Mouse (Mus musculus) stomach, postnatal 0 days (tissue): ENCODE measurements around the gene Thap2. TPM values are rescaled to one million over a fixed set of nuclear protein-coding genes. Genes with fewer than 3 reads are reported as not detected.
A peak's percentile ranks its signal among the peaks of the same experiment; 100 is the strongest.

Experiments
- ATAC-seq: fragments of 200-750 bp; cut with Nextera tagmentation; 2 replicates; pipeline ENCODE4 v1.8.0; 2017; ENCODE audit not compliant: low FRiP score, low TSS enrichment
- DNase-seq: peaks from one replicate; pipeline ENCODE4 v3.0.0-alpha.2; 2016; ENCODE audit warnings: low spot score
- H3K27ac ChIP-seq: fragments of 300-500 bp; sonication (generic); replicated peaks from 2 replicates; pipeline ENCODE4 v1.5.1; 2014; ENCODE audit warnings: mild to moderate bottlenecking, control low read depth
- H3K27me3 ChIP-seq: fragments of 300-500 bp; sonication (generic); 2 replicates; pipeline ENCODE4 v1.6.1; 2014; ENCODE audit warnings: low read length; ENCODE audit not compliant: control insufficient read depth, insufficient read depth
- H3K36me3 ChIP-seq: fragments of 300-500 bp; sonication (generic); 2 replicates; pipeline ENCODE4 v1.6.1; 2014; ENCODE audit warnings: low read length, mixed read lengths; ENCODE audit not compliant: control insufficient read depth, insufficient read depth
- H3K4me1 ChIP-seq: fragments of 300-500 bp; sonication (generic); replicated peaks from 2 replicates; pipeline ENCODE4 v1.6.1; 2014; ENCODE audit warnings: antibody characterized with exemption; ENCODE audit not compliant: control insufficient read depth, insufficient read depth
- H3K4me2 ChIP-seq: fragments of 300-500 bp; sonication (generic); replicated peaks from 2 replicates; pipeline ENCODE4 v1.6.1; 2014; ENCODE audit warnings: low read depth, mild to moderate bottlenecking, control low read depth, moderate library complexity
- H3K4me3 ChIP-seq: fragments of 300-500 bp; sonication (generic); 2 replicates; pipeline ENCODE4 v1.5.1; 2014; ENCODE audit warnings: low read depth, low read length, control low read depth
- H3K9ac ChIP-seq: fragments of 300-500 bp; sonication (generic); 2 replicates; pipeline ENCODE4 v1.6.1; 2014; ENCODE audit warnings: mild to moderate bottlenecking, low read length, control low read depth, mixed read lengths
- H3K9me3 ChIP-seq: fragments of 300-500 bp; sonication (generic); 2 replicates; pipeline ENCODE4 v1.6.1; 2016; ENCODE audit warnings: low read length; ENCODE audit not compliant: control insufficient read depth
- CTCF ChIP-seq: IDR thresholded peaks from 2 replicates; pipeline ENCODE4 v1.5.1; 2016; ENCODE audit warnings: antibody characterized with exemption, low read depth, mild to moderate bottlenecking, moderate library complexity
- EP300 ChIP-seq: optimal IDR thresholded peaks from 2 replicates; pipeline ENCODE3; 2016; ENCODE audit warnings: antibody characterized with exemption
- WGBS: fragments of 180-500 bp; shearing (Covaris S2); extraction: QIAGEN DNeasy Blood & Tissue Kit; methylation state at CpG from one replicate; pipeline ENCODE4 v1.1.7; 2014; 5-methylcytosine and 5-hydroxymethylcytosine counted together
- polyA plus RNA-seq: library from polyadenylated mRNA; unstranded; fragments of >200 nt; fragmentation: Nextera tagmentation; extraction: Ambion mirVana; gene quantifications from 2 replicates; pipeline ENCODE4 v1.2.1, GENCODE M21; 2015

Gene Thap2
- polyA plus RNA-seq, 1 experiment from 2014 or later: 13.7 TPM

DNA sequence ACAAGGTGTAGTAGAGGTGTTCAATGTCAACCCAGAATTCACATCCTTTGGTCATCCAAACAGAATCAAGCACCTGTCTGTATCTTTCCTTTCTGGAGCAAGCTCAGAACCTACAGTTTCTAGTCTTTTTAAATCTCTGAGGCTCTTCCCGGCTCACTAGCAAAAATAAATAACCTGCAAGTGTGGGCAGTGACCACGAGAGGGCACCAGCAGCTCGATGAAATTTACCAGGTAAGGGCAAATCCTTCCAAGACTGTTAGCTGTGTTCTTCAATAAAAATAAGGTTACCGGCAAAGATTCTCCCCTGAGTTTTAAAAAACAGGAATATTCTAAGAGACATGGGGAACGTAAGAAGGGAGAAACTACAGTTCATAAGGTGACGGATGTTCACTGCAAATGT lies 60.9 kb downstream of the Thap2 start:
- no peaks in the 10 kb centered on the region for H3K27me3 ChIP-seq
- no peak overlapping the region for H3K4me3 ChIP-seq
- no peaks in the 10 kb centered on the region for H3K36me3 ChIP-seq
- H3K4me1 ChIP-seq: no peaks in the 10 kb centered on the region
- ATAC-seq (no peak), DNase-seq (peak; percentile 79)
- H3K9me3 ChIP-seq: no peaks in the 10 kb centered on the region
- H3K27ac ChIP-seq: no peak overlapping the region
- TF ChIP-seq CTCF (peak; percentile 89), EP300 (no peak)
- H3K9ac ChIP-seq: no peak overlapping the region
- 5% methylated on average over 6 of the region's 6 CpGs for WGBS
- no peak overlapping the region for H3K4me2 ChIP-seq

DNA sequence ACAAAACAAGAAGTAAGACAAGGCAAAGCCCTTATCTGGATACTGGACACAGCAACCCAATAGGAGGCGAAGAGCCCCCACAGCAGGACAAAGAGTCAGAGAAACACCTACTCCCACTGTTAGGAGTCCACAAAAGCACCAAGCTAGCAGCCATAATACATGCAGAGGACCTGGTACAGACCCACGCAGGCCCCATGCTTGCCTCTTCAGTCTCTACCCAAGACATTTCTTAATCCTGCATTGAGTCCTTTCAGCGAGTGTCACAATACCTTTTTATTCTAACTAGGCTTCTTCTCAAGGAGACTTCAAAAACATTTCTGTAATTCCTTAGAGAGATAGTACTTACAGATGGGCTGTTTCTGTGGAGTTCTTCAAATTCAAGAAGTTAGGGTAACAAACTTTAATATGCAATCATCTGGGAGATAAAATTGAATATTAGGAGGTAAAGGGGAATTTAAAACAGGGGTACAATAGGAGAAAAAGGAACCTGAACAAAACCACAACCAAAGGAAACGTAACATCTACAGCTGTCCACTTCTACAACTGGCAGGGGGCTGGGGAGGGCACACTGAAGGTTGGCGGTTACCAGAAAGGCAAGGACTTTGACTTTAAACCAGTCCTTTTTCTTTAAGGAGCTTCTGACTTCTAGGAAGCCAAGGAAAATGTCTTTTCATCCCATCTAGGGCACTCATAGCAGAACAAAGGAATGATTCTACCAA lies 62.8 kb downstream of the Thap2 start:
- H3K27me3 ChIP-seq: no peaks in the 10 kb centered on the region
- no peak overlapping the region for H3K27ac ChIP-seq
- DNase-seq (no peak), ATAC-seq (no peak)
- no peaks in the 10 kb centered on the region for H3K36me3 ChIP-seq
- H3K4me2 ChIP-seq: no peak overlapping the region
- H3K9ac ChIP-seq: no peak overlapping the region
- 79% methylated on average over 5 of the region's 5 CpGs for WGBS
- H3K9me3 ChIP-seq: no peaks in the 10 kb centered on the region
- no peaks in the 10 kb centered on the region for H3K4me1 ChIP-seq
- TF ChIP-seq CTCF (no peak), EP300 (no peak)
- no peak overlapping the region for H3K4me3 ChIP-seq

Other genes with a start within 250 kb of the Thap2 start
- gene Tph2, start 199.4 kb downstream of the Thap2 start, polyA plus RNA-seq: not detected in 2 replicates
- gene Tbc1d15, start 133.0 kb downstream of the Thap2 start, polyA plus RNA-seq: 38.3 and 46.5 TPM in 2 replicates
- 8.0 and 17.0 TPM in 2 replicates for gene Rab21, start 68.8 kb downstream of the Thap2 start, polyA plus RNA-seq
- gene Tmem19, start 21.9 kb downstream of the Thap2 start, polyA plus RNA-seq: 26.3 and 29.5 TPM in 2 replicates
- gene Zfc3h1, start 516 bp upstream of the Thap2 start, polyA plus RNA-seq: 6.7 and 8.7 TPM in 2 replicates
- not detected in 2 replicates for gene A930009A15Rik, start 185.5 kb upstream of the Thap2 start, polyA plus RNA-seq
- 2.4 and 2.9 TPM in 2 replicates for gene Lgr5, start 203.3 kb upstream of the Thap2 start, polyA plus RNA-seq